Mouse (Mus musculus): ENCODE measurements at regions not wholly inside any gene's neighbourhood (a gene's known extent, or its start where the extent isn't known, plus 50 kb on each side); places are given as distances from the start of the nearest gene placed in this dataset.

DNA sequence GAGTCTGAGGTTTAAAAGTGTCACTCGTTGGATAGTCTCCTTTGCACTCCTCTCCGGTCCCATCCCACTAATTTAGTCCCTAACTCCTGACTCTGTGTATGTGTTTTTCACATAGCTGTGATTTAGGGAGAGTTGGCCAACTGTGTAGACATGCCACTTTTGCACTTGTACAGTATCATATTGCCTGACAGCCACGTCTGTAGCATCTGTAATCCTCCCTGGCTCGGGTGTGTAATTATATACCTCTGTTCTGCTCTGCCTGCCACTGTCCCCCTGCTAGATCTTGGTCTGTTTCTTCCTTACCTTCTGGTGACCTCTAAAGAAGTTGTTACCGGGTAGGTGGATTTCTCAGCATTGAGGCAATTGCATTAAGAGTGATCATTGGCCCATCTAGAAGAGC is 103.4 kb downstream of the 1500009L16Rik start:
- TF ChIP-seq CTCF (IDR thresholded peaks at IDR 0.05; ENCODE audit: control insufficient read depth, insufficient read depth, insufficient read length) (no peak), USF1 (IDR thresholded peaks at IDR 0.05; ENCODE audit: low read depth) (no peak), MYOD1 (IDR thresholded peaks at IDR 0.05; ENCODE audit: control insufficient read depth, insufficient read length, low read depth) (no peak), MAX (IDR thresholded peaks at IDR 0.05) (no peak), MYOG (IDR thresholded peaks at IDR 0.05; ENCODE audit: control insufficient read depth, extremely low read depth, insufficient read length) (no peak)
